Mouse (Mus musculus): ENCODE measurements around the gene Zbed4. TPM values are rescaled to one million over a fixed set of nuclear protein-coding genes. Genes with fewer than 3 reads are reported as not detected.

The Zbed4 gene
- total RNA-seq (2012; rRNA removed) (57.3 and 57.9 TPM in 2 replicates), polyA plus RNA-seq (2012; ENCODE audit: insufficient read depth in 1 of 2, insufficient read length in 2 of 2, low read depth in 1 of 2, low replicate concordance in 2 of 2, missing spikeins in 1 of 2) (10 to 100 TPM in 1 of 2 experiments, not detected in 1; 53.2 TPM)

DNA sequence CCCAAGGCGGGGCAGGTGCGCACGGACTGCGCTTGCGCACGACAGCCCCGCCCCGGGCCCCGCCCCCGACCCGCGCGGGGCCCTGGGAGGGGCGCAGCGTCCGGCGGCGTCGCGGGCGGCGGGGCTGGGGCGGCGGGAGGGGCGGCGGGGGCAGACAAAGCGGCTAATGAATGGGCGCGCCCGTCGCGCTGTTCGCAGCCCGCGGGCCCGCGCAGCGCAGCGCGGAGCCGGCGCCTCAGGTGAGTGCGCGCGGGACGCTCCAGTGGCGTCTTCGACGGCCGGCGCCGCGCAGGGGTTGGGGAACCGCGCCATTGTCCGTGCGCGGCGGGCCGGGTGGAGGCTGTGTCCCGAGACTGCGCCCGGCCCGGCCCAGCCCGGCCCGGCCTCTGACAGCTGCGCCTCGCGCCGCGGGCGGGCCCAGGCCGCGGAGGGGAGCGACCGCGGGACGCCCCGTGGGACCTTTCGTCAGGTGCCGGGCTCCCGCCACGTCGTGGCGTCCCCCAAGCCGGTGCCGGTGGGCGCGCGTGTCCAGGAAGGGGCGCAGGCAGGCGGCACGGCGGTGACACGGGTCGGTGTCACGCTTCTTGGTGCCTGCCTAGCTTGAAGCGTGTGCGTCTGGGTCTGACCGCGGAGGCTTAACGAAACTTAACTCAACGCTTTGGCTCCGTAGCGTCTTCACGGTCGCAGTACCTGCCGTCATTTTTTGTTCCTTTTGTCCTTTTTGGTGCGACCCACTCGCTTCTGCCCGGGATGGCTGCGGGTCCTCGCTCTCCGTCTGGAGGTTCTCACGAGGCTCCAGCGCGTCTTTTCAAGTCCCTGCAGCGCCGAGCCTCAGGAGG lies at the start of gene Zbed4:
TSS of gene Zbed4 (plus strand) at position 97 of the 839 bp plus-strand sequence.
- Histone ChIP-seq H3K36me3 (ENCODE audit: control insufficient read depth in 1 of 2, insufficient read depth in 2 of 2, low read length in 2 of 2) (peaks cover 3 to 23% of the 10 kb centered on the region in 2 experiments; a peak in 3 of 4 replicates), H3K9ac (ENCODE audit: control insufficient read depth, low read depth, low read length, poor library complexity, severe bottlenecking) (peak within 1 kb of the TSS; percentile 95), H3K9me3 (replicated peaks; ENCODE audit: insufficient read depth, low read length) (no peaks in the 10 kb centered on the region), H3K79me2 (ENCODE audit: control insufficient read depth, insufficient read depth, low read length, poor library complexity) (peaks cover 42% of the 10 kb centered on the region), H3K27me3 (ENCODE audit: control insufficient read depth in 1 of 2, insufficient read depth in 2 of 2, low read length in 2 of 2) (no peaks in the 10 kb centered on the region), H3K4me3 (ENCODE audit: control insufficient read depth in 1 of 2, insufficient read depth in 1 of 2, low read depth in 2 of 2, low read length in 2 of 2) (peak within 1 kb of the TSS; percentile 63 to 78), H3K4me1 (ENCODE audit: control insufficient read depth in 1 of 2, insufficient read depth in 2 of 2, low read length in 2 of 2) (peaks cover 3 to 29% of the 10 kb centered on the region in 2 experiments; a peak in 3 of 4 replicates), H3K27ac (ENCODE audit: control insufficient read depth, low read depth, low read length) (peak within 1 kb of the TSS; percentile 99)
- peak; percentile 91 for DNase-seq (ENCODE audit: low read depth, low spot score)
- TF ChIP-seq POLR2A (IDR thresholded peaks at IDR 0.05; ENCODE audit: control insufficient read depth in 1 of 2, insufficient read depth in 1 of 2, low read depth in 1 of 2, low read length in 2 of 2, poor library complexity in 1 of 2) (peak in 1 of 2 experiments; percentile 56; a peak in 3 of 4 replicates), UBTF (IDR thresholded peaks at IDR 0.05; ENCODE audit: borderline replicate concordance, insufficient read depth, low read depth, low read length) (0 out of 2 replicates have a peak, but pooled peaks have one; percentile 42), GABPA (IDR thresholded peaks at IDR 0.05; ENCODE audit: low read depth, low read length) (no peak), MAZ (IDR thresholded peaks at IDR 0.05; ENCODE audit: low read depth, low read length) (peak; percentile 4; the same call in 1 of the 2 replicates)

DNA sequence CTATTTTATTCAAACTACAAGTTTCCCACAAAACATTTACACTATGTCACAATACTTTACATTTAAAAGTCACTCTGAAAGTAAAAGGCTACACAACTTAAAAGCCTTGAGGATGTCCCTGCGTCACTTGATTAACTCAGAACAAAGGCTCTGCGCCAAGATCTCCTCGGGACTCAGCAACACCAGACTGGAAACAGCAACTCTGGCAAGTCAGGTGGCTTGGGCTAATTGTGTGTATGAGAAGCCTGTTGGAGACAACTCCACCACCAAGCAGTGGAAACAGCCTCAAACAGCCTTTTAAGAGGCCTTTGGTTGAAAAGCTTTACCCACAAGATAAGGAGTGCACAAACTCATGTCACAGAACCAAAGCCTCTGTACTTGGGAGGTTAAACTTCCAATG lies 49.0 kb upstream of the Zbed4 start:
- H3K9me3 ChIP-seq (replicated peaks; ENCODE audit: insufficient read depth, low read length): no peaks in the 10 kb centered on the region
- no peak overlapping the region for H3K9ac ChIP-seq (ENCODE audit: control insufficient read depth, low read depth, low read length, poor library complexity, severe bottlenecking)
- H3K27ac ChIP-seq (ENCODE audit: control insufficient read depth, low read depth, low read length): no peak overlapping the region
- no peak for TF ChIP-seq EP300 (IDR thresholded peaks at IDR 0.05; ENCODE audit: low read depth in 1 of 2, low read length in 2 of 2)
- H3K79me2 ChIP-seq (ENCODE audit: control insufficient read depth, insufficient read depth, low read length, poor library complexity): no peaks in the 10 kb centered on the region
- no peaks in the 10 kb centered on the region for H3K27me3 ChIP-seq (ENCODE audit: control insufficient read depth in 1 of 2, insufficient read depth in 2 of 2, low read length in 2 of 2)
- H3K4me3 ChIP-seq (ENCODE audit: control insufficient read depth in 1 of 2, insufficient read depth in 1 of 2, low read depth in 2 of 2, low read length in 2 of 2): no peak overlapping the region
- H3K36me3 ChIP-seq (ENCODE audit: control insufficient read depth in 1 of 2, insufficient read depth in 2 of 2, low read length in 2 of 2): peaks cover 0 to 36% of the 10 kb centered on the region in 2 experiments; a peak in 2 of 4 replicates
- H3K4me1 ChIP-seq (ENCODE audit: control insufficient read depth in 1 of 2, insufficient read depth in 2 of 2, low read length in 2 of 2): no peaks in the 10 kb centered on the region
- no peak for DNase-seq (ENCODE audit: low read depth, low spot score)

DNA sequence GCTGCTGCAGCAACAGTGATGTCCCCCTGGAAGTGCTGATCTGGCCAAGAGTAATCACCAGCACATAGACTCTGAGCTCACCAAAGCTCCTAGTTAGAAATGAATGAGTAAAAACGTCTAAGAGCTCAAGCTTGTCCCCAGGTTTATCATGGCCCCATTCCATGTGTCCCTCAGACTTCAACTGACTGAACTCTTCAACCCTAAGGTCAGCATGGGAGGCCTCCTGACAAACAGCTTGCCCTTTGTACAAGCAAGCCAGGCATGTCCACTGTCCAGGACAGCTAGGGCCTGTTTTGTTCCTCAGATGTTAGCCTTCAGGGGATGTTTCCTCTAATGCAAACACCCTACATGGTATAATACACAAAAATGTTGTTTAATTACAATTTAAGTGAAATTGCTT lies 47.2 kb upstream of the Zbed4 start:
- H3K4me1 ChIP-seq (ENCODE audit: control insufficient read depth in 1 of 2, insufficient read depth in 2 of 2, low read length in 2 of 2): no peaks in the 10 kb centered on the region
- no peaks in the 10 kb centered on the region for H3K79me2 ChIP-seq (ENCODE audit: control insufficient read depth, insufficient read depth, low read length, poor library complexity)
- H3K27me3 ChIP-seq (ENCODE audit: control insufficient read depth in 1 of 2, insufficient read depth in 2 of 2, low read length in 2 of 2): no peaks in the 10 kb centered on the region
- no peaks in the 10 kb centered on the region for H3K9me3 ChIP-seq (replicated peaks; ENCODE audit: insufficient read depth, low read length)
- TF ChIP-seq CTCF (IDR thresholded peaks at IDR 0.05 in 2 of 3, conservative IDR thresholded peaks at IDR 0.05 in 1 of 3; ENCODE audit: control insufficient read depth in 1 of 3, insufficient read depth in 1 of 3, low read depth in 2 of 3, low read length in 3 of 3, poor library complexity in 1 of 3, severe bottlenecking in 1 of 3) (no peak), MXI1 (IDR thresholded peaks at IDR 0.05; ENCODE audit: low read depth, low read length) (no peak), ZC3H11A (IDR thresholded peaks at IDR 0.05; ENCODE audit: low read depth, low read length) (no peak), TCF12 (IDR thresholded peaks at IDR 0.05; ENCODE audit: low read depth, low read length) (no peak), MYC (IDR thresholded peaks at IDR 0.05; ENCODE audit: low read depth, low read length) (no peak), TAL1 (IDR thresholded peaks at IDR 0.05; ENCODE audit: low read length) (no peak), RCOR1 (IDR thresholded peaks at IDR 0.05; ENCODE audit: low read depth, low read length) (no peak), UBTF (IDR thresholded peaks at IDR 0.05; ENCODE audit: borderline replicate concordance, insufficient read depth, low read depth, low read length) (no peak), MAX (IDR thresholded peaks at IDR 0.05; ENCODE audit: low read length) (no peak), JUND (IDR thresholded peaks at IDR 0.05; ENCODE audit: low read depth, low read length) (no peak)
- no peak overlapping the region for H3K27ac ChIP-seq (ENCODE audit: control insufficient read depth, low read depth, low read length)
- peaks cover 0 to 36% of the 10 kb centered on the region in 2 experiments; a peak in 2 of 4 replicates for H3K36me3 ChIP-seq (ENCODE audit: control insufficient read depth in 1 of 2, insufficient read depth in 2 of 2, low read length in 2 of 2)
- H3K4me3 ChIP-seq (ENCODE audit: control insufficient read depth in 1 of 2, insufficient read depth in 1 of 2, low read depth in 2 of 2, low read length in 2 of 2): no peak overlapping the region
- DNase-seq (ENCODE audit: low read depth, low spot score): no peak
- H3K9ac ChIP-seq (ENCODE audit: control insufficient read depth, low read depth, low read length, poor library complexity, severe bottlenecking): no peak overlapping the region
